Mouse (Mus musculus) gastrocnemius, postnatal 4 days (tissue): ENCODE measurements around the gene Ubr1. TPM values are rescaled to one million over a fixed set of nuclear protein-coding genes. Genes with fewer than 3 reads are reported as not detected.
A peak's percentile ranks its signal among the peaks of the same experiment; 100 is the strongest.
"Not testable (repeated sequence)": the region's sequence is repeated elsewhere in the genome, so short reads cannot be mapped to it uniquely, and the experiment has no call there.

Experiments used
- DNase-seq, 2 experiments: peaks; one replicate each; pipeline ENCODE4 v3.0.0; 2021 to 2022; ENCODE audit warnings: low spot score in 2 of 2, mixed read lengths in 2 of 2
- long read RNA-seq, 2 experiments: library from polyadenylated mRNA; stranded (forward); transcript quantifications; one replicate each; pipeline ENCODE4 v2.0.0; 2021
- total RNA-seq, 2 experiments: library from RNA; stranded (reverse); gene quantifications; 2 replicates each; pipeline ENCODE4 v1.2.3; 2021

Ubr1 gene
- 10 to 100 TPM; 21.6 to 22.3 TPM for total RNA-seq
- long read RNA-seq, experiment 1, full-length matches to known transcripts: 3 of 8 reads
- long read RNA-seq, experiment 1, partial matches to known transcripts: 3 of 8 reads
- long read RNA-seq, experiment 1, other reads (novel, unspliced or antisense): 2 of 8 reads
- long read RNA-seq, experiment 2, partial matches to known transcripts: 8 of 10 reads
- long read RNA-seq, experiment 2, other reads (novel, unspliced or antisense): 2 of 10 reads

- peak; percentile 67 to 84 for DNase-seq
Observed at GRCm38 (mm10) chr2:120970559-120971080, at the start of gene Ubr1. TSS of gene Ubr1 (minus strand) at chr2:120970715.

- DNase-seq: no peak
Observed at GRCm38 (mm10) chr2:121017151-121017550, 46.6 kb upstream of the Ubr1 start.

GRCm38 (mm10) chr2:121016226-121016625 lies 45.7 kb upstream of the Ubr1 start:
- no peak for DNase-seq

GRCm38 (mm10) chr2:121015507-121015906 lies 45.0 kb upstream of the Ubr1 start:
- no peak for DNase-seq

- no peak for DNase-seq
Observed at GRCm38 (mm10) chr2:121012676-121013075, 42.2 kb upstream of the Ubr1 start.

GRCm38 (mm10) chr2:121009071-121009677 lies 38.7 kb upstream of the Ubr1 start:
- no peak for DNase-seq

- DNase-seq: no peak
Observed at GRCm38 (mm10) chr2:121008664-121009007, 38.1 kb upstream of the Ubr1 start.

GRCm38 (mm10) chr2:121007925-121008663 lies 37.6 kb upstream of the Ubr1 start, which contains the start of gene Ccndbp1:
TSS of gene Ccndbp1 (plus strand) at chr2:121008403.
- peak; percentile 83 to 91 for DNase-seq

GRCm38 (mm10) chr2:121006986-121007385 lies 36.5 kb upstream of the Ubr1 start:
- DNase-seq: no peak

GRCm38 (mm10) chr2:121004018-121004811 lies 33.7 kb upstream of the Ubr1 start:
- DNase-seq: no peak

- no peak for DNase-seq
Observed at GRCm38 (mm10) chr2:121003586-121003985, 33.1 kb upstream of the Ubr1 start.

GRCm38 (mm10) chr2:120998863-120999262 lies 28.3 kb upstream of the Ubr1 start:
- no peak for DNase-seq

- DNase-seq: not testable (repeated sequence)
Observed at GRCm38 (mm10) chr2:120996607-120997006, 26.1 kb upstream of the Ubr1 start.

- DNase-seq: no peak
Observed at GRCm38 (mm10) chr2:120991196-120991595, 20.7 kb upstream of the Ubr1 start.

GRCm38 (mm10) chr2:120985241-120985640 lies 14.7 kb upstream of the Ubr1 start:
- no peak for DNase-seq

- no peak for DNase-seq
Observed at GRCm38 (mm10) chr2:120983611-120984010, 13.1 kb upstream of the Ubr1 start.

GRCm38 (mm10) chr2:120980861-120981260 lies 10.3 kb upstream of the Ubr1 start:
- DNase-seq: no peak

GRCm38 (mm10) chr2:120979819-120980218 lies 9.3 kb upstream of the Ubr1 start:
- DNase-seq: no peak

- no peak for DNase-seq
Observed at GRCm38 (mm10) chr2:120978693-120979037, 8.2 kb upstream of the Ubr1 start.

GRCm38 (mm10) chr2:120977926-120978692 lies 7.6 kb upstream of the Ubr1 start:
- DNase-seq: no peak
